Mouse (Mus musculus) intestine, postnatal 0 days (tissue): ENCODE results near the gene Hormad1. TPM values are rescaled to one million over a fixed set of nuclear protein-coding genes. Genes with fewer than 3 reads are reported as not detected.
"Not testable (repeated sequence)": the region's sequence is repeated elsewhere in the genome, so short reads cannot be mapped to it uniquely, and the experiment has no call there.

ENCODE experiments used
- ATAC-seq: fragments of 200-750 bp; cut with Nextera tagmentation; 2 replicates; pipeline ENCODE4 v1.8.0; 2017; ENCODE audit warnings: mild to moderate bottlenecking, moderate TSS enrichment, moderate library complexity
- H3K27ac ChIP-seq: fragments of 300-500 bp; sonication (generic); 2 replicates; pipeline ENCODE4 v1.5.1; 2014; ENCODE audit warnings: mild to moderate bottlenecking, low read depth, low read length, moderate library complexity
- H3K27me3 ChIP-seq: fragments of 300-500 bp; sonication (generic); replicated peaks from 2 replicates; pipeline ENCODE4 v1.6.1; 2014; ENCODE audit warnings: low read length, mixed read lengths; ENCODE audit not compliant: control insufficient read depth, insufficient read depth
- H3K36me3 ChIP-seq: fragments of 300-500 bp; sonication (generic); 2 replicates; pipeline ENCODE4 v1.6.1; 2014; ENCODE audit warnings: mild to moderate bottlenecking, moderate library complexity; ENCODE audit not compliant: control insufficient read depth, insufficient read depth
- H3K4me1 ChIP-seq: fragments of 300-500 bp; sonication (generic); replicated peaks from 2 replicates; pipeline ENCODE4 v1.6.1; 2014; ENCODE audit warnings: antibody characterized with exemption, low read length, mixed read lengths; ENCODE audit not compliant: control insufficient read depth, insufficient read depth
- H3K4me2 ChIP-seq: fragments of 300-500 bp; sonication (generic); replicated peaks from 2 replicates; pipeline ENCODE4 v1.6.1; 2014; ENCODE audit warnings: low read depth, mild to moderate bottlenecking, moderate library complexity
- H3K4me3 ChIP-seq: fragments of 300-500 bp; sonication (generic); 2 replicates; pipeline ENCODE4 v1.5.1; 2014; ENCODE audit warnings: low read depth, low read length
- H3K9ac ChIP-seq: fragments of 300-500 bp; sonication (generic); 2 replicates; pipeline ENCODE4 v1.6.1; 2014; ENCODE audit warnings: mild to moderate bottlenecking, low read depth, low read length
- H3K9me3 ChIP-seq: fragments of 300-500 bp; sonication (generic); 2 replicates; pipeline ENCODE4 v1.6.1; 2016; ENCODE audit warnings: mixed run types; ENCODE audit not compliant: control insufficient read depth
- CTCF ChIP-seq: sonication (generic); IDR thresholded peaks from 2 replicates; pipeline ENCODE4 v1.5.1; 2016; ENCODE audit warnings: low read depth, mild to moderate bottlenecking, control low read depth, antibody characterized with exemption, moderate library complexity
- WGBS: fragments of 180-500 bp; shearing (Covaris S2); extraction: QIAGEN DNeasy Blood & Tissue Kit; methylation state at CpG from one replicate; pipeline ENCODE4 v1.1.7; 2014; 5-methylcytosine and 5-hydroxymethylcytosine counted together
- polyA plus RNA-seq: library from polyadenylated mRNA; unstranded; fragments of >200 nt; fragmentation: Nextera tagmentation; extraction: Ambion mirVana; gene quantifications from 2 replicates; pipeline ENCODE4 v1.2.1, GENCODE M21; 2015

Hormad1 gene
- polyA plus RNA-seq, 1 experiment from 2014 or later: not detected

GRCm38 (mm10) chr3:95529814-95530213 is 29.7 kb upstream of the Hormad1 start:
- Histone ChIP-seq H3K4me2 (no peak overlapping the region), H3K4me3 (no peak overlapping the region), H3K9me3 (no peaks in the 10 kb centered on the region), H3K27me3 (no peaks in the 10 kb centered on the region), H3K36me3 (no peaks in the 10 kb centered on the region; the same call in 1 of the 2 replicates), H3K9ac (no peak overlapping the region), H3K27ac (no peak overlapping the region), H3K4me1 (0 out of 2 replicates have a peak, but pooled peaks cover 2% of the 10 kb centered on the region)
- TF ChIP-seq CTCF: no peak
- no peak for ATAC-seq
- 83% methylated on average over 6 of the region's 6 CpGs for whole genome bisulfite sequencing

GRCm38 (mm10) chr3:95531025-95531424 is 28.5 kb upstream of the Hormad1 start:
- no peaks in the 10 kb centered on the region for H3K9me3 ChIP-seq
- no peak overlapping the region for H3K27ac ChIP-seq
- no peak overlapping the region for H3K4me2 ChIP-seq
- ATAC-seq: no peak
- H3K4me1 ChIP-seq: no peaks in the 10 kb centered on the region
- H3K9ac ChIP-seq: no peak overlapping the region
- no peaks in the 10 kb centered on the region; the same call in 1 of the 2 replicates for H3K36me3 ChIP-seq
- no peaks in the 10 kb centered on the region for H3K27me3 ChIP-seq
- no peak overlapping the region for H3K4me3 ChIP-seq
- WGBS: 96% methylated on average over 1 of the region's 1 CpGs
- TF ChIP-seq CTCF: no peak

- Histone ChIP-seq H3K36me3 (no peaks in the 10 kb centered on the region; the same call in 1 of the 2 replicates), H3K27me3 (no peaks in the 10 kb centered on the region), H3K4me1 (no peaks in the 10 kb centered on the region), H3K9ac (no peak overlapping the region), H3K27ac (no peak overlapping the region), H3K4me3 (no peak overlapping the region), H3K9me3 (no peaks in the 10 kb centered on the region), H3K4me2 (no peak overlapping the region)
- WGBS: 90% methylated on average over 5 of the region's 5 CpGs
- ATAC-seq: no peak
- 0 out of 2 replicates have a peak, but pooled peaks have one; percentile 18 for TF ChIP-seq CTCF
Observed at GRCm38 (mm10) chr3:95533364-95533763, 26.1 kb upstream of the Hormad1 start.

- Histone ChIP-seq H3K27ac (no peak overlapping the region), H3K9ac (no peak overlapping the region), H3K36me3 (peaks cover 12% of the 10 kb centered on the region), H3K4me2 (no peak overlapping the region), H3K4me1 (no peaks in the 10 kb centered on the region), H3K27me3 (no peaks in the 10 kb centered on the region), H3K9me3 (no peaks in the 10 kb centered on the region), H3K4me3 (no peak overlapping the region)
- 0 out of 2 replicates have a peak, but pooled peaks have one; percentile 2 for TF ChIP-seq CTCF
- no peak for ATAC-seq
- 77% methylated on average over 1 of the region's 1 CpGs for WGBS
Observed at GRCm38 (mm10) chr3:95534927-95535326, 24.6 kb upstream of the Hormad1 start.

- Histone ChIP-seq H3K4me2 (no peak overlapping the region), H3K36me3 (peaks cover 16% of the 10 kb centered on the region), H3K27me3 (no peaks in the 10 kb centered on the region), H3K9ac (no peak overlapping the region), H3K4me1 (no peaks in the 10 kb centered on the region), H3K27ac (no peak overlapping the region), H3K9me3 (no peaks in the 10 kb centered on the region), H3K4me3 (no peak overlapping the region)
- ATAC-seq: no peak
- WGBS: 84% methylated on average over 10 of the region's 10 CpGs
- no peak for TF ChIP-seq CTCF
Observed at GRCm38 (mm10) chr3:95538936-95539335, 20.5 kb upstream of the Hormad1 start.

GRCm38 (mm10) chr3:95539837-95540236 is 19.6 kb upstream of the Hormad1 start:
- no peak for TF ChIP-seq CTCF
- no peaks in the 10 kb centered on the region for H3K9me3 ChIP-seq
- H3K27ac ChIP-seq: no peak overlapping the region
- H3K4me3 ChIP-seq: no peak overlapping the region
- WGBS: 91% methylated on average over 4 of the region's 4 CpGs
- no peak overlapping the region for H3K4me2 ChIP-seq
- H3K9ac ChIP-seq: no peak overlapping the region
- H3K36me3 ChIP-seq: peaks cover 16% of the 10 kb centered on the region
- no peaks in the 10 kb centered on the region for H3K27me3 ChIP-seq
- ATAC-seq: no peak
- no peaks in the 10 kb centered on the region for H3K4me1 ChIP-seq

- H3K36me3 ChIP-seq: peaks cover 16% of the 10 kb centered on the region
- not testable (repeated sequence) for H3K27me3 ChIP-seq, ATAC-seq, H3K4me3 ChIP-seq, H3K4me2 ChIP-seq, H3K27ac ChIP-seq, H3K4me1 ChIP-seq, H3K9ac ChIP-seq, H3K9me3 ChIP-seq
- 79% methylated on average over 2 of the region's 2 CpGs for WGBS
Observed at GRCm38 (mm10) chr3:95541186-95541585, 18.3 kb upstream of the Hormad1 start.
